Mouse (Mus musculus) stomach, embryonic 14.5 days (tissue): ENCODE measurements around the gene Reep6. TPM values are rescaled to one million over a fixed set of nuclear protein-coding genes. Genes with fewer than 3 reads are reported as not detected.
A peak's percentile ranks its signal among the peaks of the same experiment; 100 is the strongest.

Source experiments
- ATAC-seq: fragments of 200-750 bp; cut with Nextera tagmentation; 2 replicates; pipeline ENCODE4 v1.8.0; 2017; ENCODE audit warnings: low read depth, moderate TSS enrichment; ENCODE audit not compliant: insufficient number of reproducible peaks, insufficient read depth, low FRiP score
- H3K27ac ChIP-seq: fragments of 300-500 bp; sonication (generic); 2 replicates; pipeline ENCODE4 v1.5.1; 2014; ENCODE audit warnings: mild to moderate bottlenecking, low read length, moderate library complexity, mixed read lengths
- H3K27me3 ChIP-seq: fragments of 300-500 bp; sonication (generic); 2 replicates; pipeline ENCODE4 v1.6.1; 2014; ENCODE audit warnings: low read length, control low read depth, mixed read lengths; ENCODE audit not compliant: control insufficient read depth, insufficient read depth
- H3K36me3 ChIP-seq: fragments of 300-500 bp; sonication (generic); 2 replicates; pipeline ENCODE4 v1.6.1; 2014; ENCODE audit warnings: mild to moderate bottlenecking, control low read depth, low read length, moderate library complexity, mixed read lengths; ENCODE audit not compliant: control insufficient read depth, insufficient read depth
- H3K4me1 ChIP-seq: fragments of 300-500 bp; sonication (generic); 2 replicates; pipeline ENCODE4 v1.6.1; 2014; ENCODE audit warnings: low read length, control low read depth, mixed read lengths; ENCODE audit not compliant: control insufficient read depth, insufficient read depth
- H3K4me2 ChIP-seq: fragments of 300-500 bp; sonication (generic); replicated peaks from 2 replicates; pipeline ENCODE4 v1.6.1; 2014; ENCODE audit warnings: low read depth, low read length, control low read depth
- H3K4me3 ChIP-seq: fragments of 300-500 bp; sonication (generic); 2 replicates; pipeline ENCODE4 v1.5.1; 2014; ENCODE audit warnings: low read depth, low read length, control low read depth
- H3K9ac ChIP-seq: fragments of 300-500 bp; sonication (generic); replicated peaks from 2 replicates; pipeline ENCODE4 v1.6.1; 2014; ENCODE audit warnings: low read depth, mild to moderate bottlenecking, control low read depth, low read length, moderate library complexity, mixed read lengths
- H3K9me3 ChIP-seq: fragments of 300-500 bp; sonication (generic); 2 replicates; pipeline ENCODE4 v1.6.1; 2016; ENCODE audit warnings: low read depth, low read length, control low read depth; ENCODE audit not compliant: control insufficient read depth
- WGBS: fragments of 180-500 bp; shearing (Covaris S2); extraction: QIAGEN DNeasy Blood & Tissue Kit; methylation state at CpG from one replicate; pipeline ENCODE4 v1.1.7; 2014; 5-methylcytosine and 5-hydroxymethylcytosine counted together
- polyA plus RNA-seq: library from polyadenylated mRNA; unstranded; fragments of >200 nt; fragmentation: Nextera tagmentation; extraction: Ambion mirVana; gene quantifications from 2 replicates; pipeline ENCODE4 v1.2.1, GENCODE M21; 2014

The Reep6 gene
- polyA plus RNA-seq, 1 experiment from 2014 or later = 18.0 TPM

- Histone ChIP-seq H3K9ac (no peak overlapping the region; the same call in 1 of the 2 replicates), H3K9me3 (no peaks in the 10 kb centered on the region), H3K27ac (no peak overlapping the region), H3K4me2 (peak overlapping the region; percentile 95), H3K27me3 (no peaks in the 10 kb centered on the region), H3K36me3 (no peaks in the 10 kb centered on the region), H3K4me3 (peak overlapping the region; percentile 45), H3K4me1 (peaks cover 17% of the 10 kb centered on the region; the same call in 1 of the 2 replicates)
- ATAC-seq = no peak
- 1% methylated on average over 41 of the region's 41 CpGs for WGBS
These were observed 331 bp downstream of the Reep6 start for GRCm38 (mm10) chr10:80330084-80330483.

GRCm38 (mm10) chr10:80330888-80331287 lies 1.1 kb downstream of the Reep6 start:
- Histone ChIP-seq H3K9me3 (no peaks in the 10 kb centered on the region), H3K4me2 (peak overlapping the region; percentile 95), H3K4me3 (peak overlapping the region; percentile 45; the same call in 1 of the 2 replicates), H3K27me3 (no peaks in the 10 kb centered on the region), H3K9ac (no peak overlapping the region), H3K27ac (peak overlapping the region; percentile 0), H3K4me1 (peaks cover 17% of the 10 kb centered on the region; the same call in 1 of the 2 replicates), H3K36me3 (no peaks in the 10 kb centered on the region)
- ATAC-seq = no peak
- 58% methylated on average over 2 of the region's 2 CpGs for WGBS

DNA sequence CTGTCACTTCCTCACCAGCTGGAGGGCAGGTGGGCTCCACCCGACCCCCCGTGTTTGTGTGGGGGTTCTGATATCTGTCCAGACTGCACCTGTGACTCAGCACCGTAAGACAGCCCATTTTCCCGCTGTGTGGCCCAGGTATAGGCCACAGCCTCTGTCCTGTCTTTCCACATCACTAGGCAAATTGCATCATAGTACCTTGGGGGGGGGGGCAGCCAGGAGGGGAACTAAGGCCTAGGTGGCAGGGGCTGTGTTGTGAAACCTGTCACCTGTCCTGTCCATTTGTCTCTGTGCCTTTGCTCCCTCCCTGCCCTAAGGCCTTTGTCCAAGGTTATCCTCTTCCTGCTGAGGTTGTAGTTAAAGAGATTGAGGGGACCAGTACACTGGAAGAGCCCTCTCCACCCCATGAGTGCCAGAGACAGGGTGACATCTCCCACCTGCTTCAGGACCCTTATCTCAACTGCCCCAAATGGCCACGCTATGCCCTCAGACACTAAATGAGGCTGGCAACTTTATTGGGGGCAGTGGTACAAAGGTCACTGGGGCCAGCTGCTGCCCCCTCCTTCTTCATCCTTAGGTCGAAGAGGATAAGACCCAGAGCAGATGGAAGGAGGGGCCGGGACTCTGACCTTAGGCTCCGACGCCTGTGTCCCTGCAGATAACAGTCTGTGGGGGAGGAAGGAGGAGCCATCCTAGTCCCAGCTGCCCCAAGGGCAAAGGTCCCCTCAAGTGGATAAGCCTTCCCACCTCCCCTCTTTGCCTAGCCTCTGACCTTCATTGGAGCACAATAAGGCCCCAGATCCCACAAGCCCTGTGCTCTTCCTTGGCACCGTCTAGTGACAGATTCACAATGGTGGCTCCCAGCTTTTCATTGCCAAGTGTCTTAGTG lies 2.1 kb downstream of the Reep6 start:
- Histone ChIP-seq H3K27ac (peak overlapping the region; percentile 0; the same call in 1 of the 2 replicates), H3K4me1 (peaks cover 17% of the 10 kb centered on the region; the same call in 1 of the 2 replicates), H3K4me3 (no peak overlapping the region), H3K9ac (no peak overlapping the region), H3K36me3 (no peaks in the 10 kb centered on the region), H3K27me3 (no peaks in the 10 kb centered on the region), H3K4me2 (peak overlapping the region; percentile 95; the same call in 1 of the 2 replicates), H3K9me3 (no peaks in the 10 kb centered on the region)
- 50% methylated on average over 10 of the region's 10 CpGs for WGBS
- ATAC-seq = no peak

- peaks cover 17% of the 10 kb centered on the region; the same call in 1 of the 2 replicates for H3K4me1 ChIP-seq
- 82% methylated on average over 5 of the region's 5 CpGs for WGBS
- no peak overlapping the region for H3K4me2 ChIP-seq
- no peak overlapping the region for H3K27ac ChIP-seq
- no peaks in the 10 kb centered on the region for H3K27me3 ChIP-seq
- no peak overlapping the region for H3K4me3 ChIP-seq
- no peaks in the 10 kb centered on the region for H3K36me3 ChIP-seq
- no peak overlapping the region for H3K9ac ChIP-seq
- ATAC-seq = no peak
- H3K9me3 ChIP-seq = no peaks in the 10 kb centered on the region
These were observed 2.8 kb downstream of the Reep6 start for GRCm38 (mm10) chr10:80332525-80332989.

- H3K9ac ChIP-seq = no peak overlapping the region
- 86% methylated on average over 12 of the region's 12 CpGs for WGBS
- H3K4me3 ChIP-seq = no peak overlapping the region
- peaks cover 7% of the 10 kb centered on the region for H3K27me3 ChIP-seq
- ATAC-seq = no peak
- H3K36me3 ChIP-seq = no peaks in the 10 kb centered on the region
- no peak overlapping the region for H3K4me2 ChIP-seq
- peaks cover 8% of the 10 kb centered on the region; the same call in 1 of the 2 replicates for H3K4me1 ChIP-seq
- H3K27ac ChIP-seq = no peak overlapping the region
- no peaks in the 10 kb centered on the region for H3K9me3 ChIP-seq
These were observed 6.5 kb downstream of the Reep6 start for GRCm38 (mm10) chr10:80336263-80336662.

- Histone ChIP-seq H3K9me3 (no peaks in the 10 kb centered on the region), H3K27ac (no peak overlapping the region), H3K9ac (no peak overlapping the region), H3K27me3 (peaks cover 36% of the 10 kb centered on the region), H3K36me3 (no peaks in the 10 kb centered on the region), H3K4me1 (peaks cover 12% of the 10 kb centered on the region), H3K4me3 (no peak overlapping the region), H3K4me2 (peak overlapping the region; percentile 8; the same call in 1 of the 2 replicates)
- ATAC-seq = 0 out of 2 replicates have a peak, but pooled peaks have one; percentile 20
- 25% methylated on average over 19 of the region's 19 CpGs for WGBS
These were observed 10.4 kb downstream of the Reep6 start for GRCm38 (mm10) chr10:80339941-80340750.

DNA sequence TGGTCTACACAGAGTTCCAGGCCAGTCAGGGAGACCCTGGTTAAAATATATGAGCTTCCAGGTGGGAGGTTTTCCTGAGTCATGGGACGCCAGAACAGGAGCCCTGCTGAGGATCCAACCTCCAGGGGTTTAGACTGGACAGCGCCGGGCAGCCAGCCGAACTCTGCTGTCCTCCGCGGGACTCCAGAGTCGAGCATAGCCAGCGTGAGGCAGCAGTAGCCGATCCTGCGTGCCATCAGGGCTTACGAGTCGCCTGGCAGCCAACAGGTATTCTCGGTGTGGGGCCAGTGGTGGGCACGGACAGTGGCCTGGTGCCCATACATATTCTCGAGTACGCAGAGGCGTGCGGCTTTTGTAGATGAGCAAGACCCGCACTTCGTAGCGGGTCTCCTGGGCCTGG lies 11.3 kb downstream of the Reep6 start:
- H3K9me3 ChIP-seq = no peaks in the 10 kb centered on the region
- no peak overlapping the region for H3K4me3 ChIP-seq
- H3K4me1 ChIP-seq = peaks cover 17% of the 10 kb centered on the region
- WGBS = 19% methylated on average over 21 of the region's 21 CpGs
- H3K4me2 ChIP-seq = no peak overlapping the region
- H3K27ac ChIP-seq = no peak overlapping the region
- no peak for ATAC-seq
- no peak overlapping the region for H3K9ac ChIP-seq
- H3K36me3 ChIP-seq = no peaks in the 10 kb centered on the region
- peaks cover 44% of the 10 kb centered on the region for H3K27me3 ChIP-seq
